Mouse (Mus musculus) adrenal gland, postnatal 4 days (tissue): ENCODE results near the gene Tmem192. TPM values are rescaled to one million over a fixed set of nuclear protein-coding genes. Genes with fewer than 3 reads are reported as not detected.

Experiments used
- DNase-seq, 2 experiments: peaks; one replicate each; pipeline ENCODE4 v3.0.0; 2021 to 2022; ENCODE audit warnings: low spot score in 2 of 2, mixed read lengths in 2 of 2
- long read RNA-seq, 2 experiments: library from polyadenylated mRNA; stranded (forward); transcript quantifications; one replicate each; pipeline ENCODE4 v2.0.0; 2021
- total RNA-seq, 2 experiments: library from RNA; stranded (reverse); gene quantifications; 2 replicates each; pipeline ENCODE4 v1.2.3; 2021

Tmem192 gene
- total RNA-seq, result 10 to 100 TPM; 42.9 to 46.6 TPM
- long read RNA-seq, experiment 1, transcript Tmem192-201 (6 exons, 1,122 nt), result major isoform, 46 of 54 reads
- long read RNA-seq, experiment 1, partial matches to known transcripts, result 1 of 54 reads
- long read RNA-seq, experiment 1, other reads (novel, unspliced or antisense), result 5 of 54 reads
- long read RNA-seq, experiment 2, transcript Tmem192-201 (6 exons, 1,122 nt), result major isoform, 46 of 54 reads
- long read RNA-seq, experiment 2, partial matches to known transcripts, result 0 of 54 reads
- long read RNA-seq, experiment 2, other reads (novel, unspliced or antisense), result 5 of 54 reads

DNA sequence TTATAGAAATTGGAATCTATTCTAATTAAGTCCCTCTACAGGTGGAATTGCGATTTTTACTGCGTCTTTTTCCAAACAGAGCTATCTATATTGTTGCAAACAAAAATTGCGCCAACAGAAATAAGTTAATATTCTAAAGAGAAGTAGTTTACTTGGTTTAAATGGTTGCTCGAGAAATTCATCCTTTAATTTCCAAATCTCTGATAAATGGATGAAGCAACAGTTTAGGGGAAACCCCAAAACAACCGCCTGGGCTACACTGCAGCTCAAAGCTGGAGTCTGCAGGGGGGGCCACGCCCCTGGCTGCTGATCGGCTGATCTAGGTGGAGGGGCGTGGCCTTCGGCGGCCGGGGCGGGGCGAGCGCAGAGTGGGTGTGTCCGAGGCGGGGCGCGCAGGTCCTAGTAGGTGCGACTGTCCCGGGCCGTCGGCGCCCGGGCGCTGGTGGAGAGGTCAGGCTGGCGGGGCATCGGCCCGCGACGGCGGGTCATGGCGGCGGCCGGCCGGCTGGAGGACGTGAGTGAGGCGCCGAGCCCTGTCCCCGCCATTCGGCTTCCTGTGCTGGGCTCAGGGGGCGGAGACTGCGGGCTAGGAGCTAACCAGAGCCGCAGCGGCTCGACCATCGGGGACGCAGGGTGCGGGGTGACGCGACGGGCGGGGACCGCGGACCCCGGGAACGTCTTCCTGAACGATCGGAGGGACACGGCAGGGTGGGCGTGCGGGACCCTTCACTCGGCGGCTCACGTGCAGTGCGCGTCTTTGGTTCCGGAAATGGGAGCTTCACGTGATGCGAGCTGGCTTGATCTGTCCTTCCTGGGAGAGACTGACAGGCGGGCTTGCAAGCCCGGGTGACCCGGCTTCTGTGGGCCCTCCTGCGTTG lies at the start of gene Tmem192:
Gene Tmem192 (plus strand): TSS at position 366 of the 878 bp plus-strand sequence.
- DNase-seq, result peak; percentile 94 to 96

GRCm38 (mm10) chr8:64898710-64899109 lies 48.3 kb upstream of the Tmem192 start:
- DNase-seq, result no peak

DNA sequence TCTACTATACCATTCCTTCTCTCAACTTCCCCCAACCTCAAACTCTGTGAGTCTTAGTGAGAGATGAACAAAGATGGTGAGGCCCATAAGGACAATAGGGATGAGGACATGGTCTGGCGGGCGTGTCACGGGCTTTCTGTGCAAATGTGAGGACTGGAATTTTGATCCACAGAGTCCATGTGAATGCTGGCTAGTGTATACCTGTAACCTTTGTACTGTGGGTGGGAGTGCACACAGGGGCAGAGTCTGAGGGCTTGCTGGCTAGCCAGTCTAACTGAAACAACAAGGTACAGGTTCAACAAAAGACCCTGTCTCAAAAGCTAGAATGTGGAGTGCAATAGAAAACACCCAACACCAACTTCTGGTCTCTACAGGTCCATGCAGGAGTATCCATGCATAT lies 46.3 kb upstream of the Tmem192 start:
- DNase-seq, result no peak

DNA sequence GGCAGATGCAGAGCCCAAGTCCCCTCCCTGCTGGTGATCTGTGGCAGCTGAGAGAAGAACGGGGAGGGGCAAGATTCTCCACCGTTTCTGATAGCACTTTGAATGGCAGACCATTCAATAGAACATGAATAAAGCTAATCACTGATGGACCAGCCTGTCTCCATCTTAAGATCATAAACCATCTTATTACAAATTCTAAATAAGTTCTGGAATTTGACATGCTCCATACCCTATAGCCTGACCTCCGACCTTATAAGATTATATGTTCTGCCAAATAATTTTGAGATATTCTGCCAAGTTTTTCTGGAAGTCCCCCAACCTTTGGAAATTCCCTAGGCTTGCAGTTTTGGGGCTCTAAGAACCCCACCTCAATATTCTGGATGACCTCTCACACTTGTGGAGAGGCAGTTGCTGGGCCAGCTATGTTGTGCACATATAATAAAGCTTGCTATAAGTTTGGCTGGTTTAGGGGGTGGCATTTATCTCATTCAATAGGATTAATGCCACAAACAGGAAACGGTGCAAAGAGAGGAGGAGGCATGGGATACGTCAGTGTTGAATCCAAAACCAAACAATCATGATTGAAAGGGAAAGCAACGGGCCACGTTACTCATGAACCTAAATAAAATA lies 45.3 kb upstream of the Tmem192 start:
- DNase-seq, result no peak

GRCm38 (mm10) chr8:64902191-64902590 lies 44.8 kb upstream of the Tmem192 start:
- no peak for DNase-seq

- no peak for DNase-seq
These were observed 43.2 kb upstream of the Tmem192 start for GRCm38 (mm10) chr8:64903778-64904177.

DNA sequence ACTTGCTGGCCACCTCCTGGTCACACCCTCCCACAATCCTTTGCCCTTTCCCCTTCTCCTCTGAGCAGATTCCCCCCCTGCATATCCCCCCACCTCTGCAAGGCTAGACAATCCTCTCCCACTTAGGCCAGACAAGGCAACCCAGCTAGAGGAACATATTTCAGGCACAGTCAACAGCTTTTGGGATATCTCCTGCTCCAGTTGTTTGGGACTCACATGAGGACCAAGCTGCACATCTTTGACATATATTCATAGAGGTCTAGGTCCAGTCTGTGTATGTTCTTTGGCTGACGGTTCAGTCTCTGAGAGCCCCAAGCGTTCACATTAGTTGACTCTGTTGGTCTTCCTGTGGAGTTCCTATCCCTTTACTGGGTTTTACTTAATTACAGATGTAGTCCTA lies 37.0 kb upstream of the Tmem192 start:
- DNase-seq, result no peak

DNA sequence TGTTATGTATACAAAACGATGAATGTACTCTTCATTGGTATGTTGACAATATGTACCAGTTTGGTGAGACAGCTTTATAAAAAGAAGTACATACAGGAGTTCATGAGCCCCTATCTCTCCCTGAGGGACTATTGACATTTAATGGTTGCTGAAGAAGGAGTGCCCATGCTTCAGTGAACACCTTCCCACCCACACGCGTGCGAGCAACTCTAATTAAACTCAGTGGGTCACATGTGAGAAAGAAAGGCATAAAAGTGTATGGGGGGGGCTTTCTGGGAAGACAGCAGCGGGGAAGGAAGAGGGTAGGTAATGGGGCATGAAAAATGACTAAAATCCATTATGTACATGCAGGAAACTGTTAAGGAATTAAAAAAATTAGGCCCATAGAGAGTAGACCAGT lies 30.2 kb upstream of the Tmem192 start:
- no peak for DNase-seq

DNA sequence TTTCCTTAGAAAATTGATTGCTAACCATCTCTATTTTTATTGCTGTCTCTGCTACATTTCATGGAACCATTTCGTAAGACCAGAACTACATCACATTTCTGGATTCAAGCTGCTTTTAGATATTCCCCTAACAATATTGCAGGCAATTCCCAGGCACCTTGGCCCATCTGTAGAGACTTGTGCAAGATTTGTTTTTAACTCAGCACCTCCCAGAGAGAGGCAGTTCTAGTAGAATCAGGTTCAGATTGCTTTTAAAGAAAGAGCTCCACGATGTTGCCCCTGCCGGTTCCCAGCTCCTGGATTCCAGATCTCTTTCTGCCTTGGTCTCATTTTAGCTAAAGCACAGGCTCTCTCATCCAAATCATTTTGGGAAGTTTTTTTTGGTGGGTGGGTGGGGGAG lies 23.7 kb upstream of the Tmem192 start:
- no peak for DNase-seq

- DNase-seq, result no peak
These were observed 21.2 kb upstream of the Tmem192 start for GRCm38 (mm10) chr8:64925762-64926161.

DNA sequence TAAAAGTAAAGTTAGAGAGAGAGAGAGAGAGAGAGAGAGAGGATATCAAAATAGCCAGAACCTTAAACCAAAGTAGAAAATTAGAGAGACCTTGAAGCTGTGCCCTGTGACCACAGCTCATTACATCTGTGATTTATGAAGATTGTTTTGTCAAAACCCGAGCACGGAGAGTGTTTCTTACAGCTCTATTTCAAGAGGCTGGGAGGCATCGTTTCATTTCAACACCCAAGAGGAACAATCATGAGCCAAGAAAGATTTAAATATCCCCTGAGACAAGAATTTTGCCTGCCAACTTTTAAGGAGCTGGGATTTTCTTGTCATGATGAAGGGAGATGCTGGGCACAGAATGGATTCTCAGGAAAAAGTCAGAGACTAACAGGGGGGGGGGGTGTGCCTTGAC lies 20.6 kb upstream of the Tmem192 start:
- DNase-seq, result no peak

DNA sequence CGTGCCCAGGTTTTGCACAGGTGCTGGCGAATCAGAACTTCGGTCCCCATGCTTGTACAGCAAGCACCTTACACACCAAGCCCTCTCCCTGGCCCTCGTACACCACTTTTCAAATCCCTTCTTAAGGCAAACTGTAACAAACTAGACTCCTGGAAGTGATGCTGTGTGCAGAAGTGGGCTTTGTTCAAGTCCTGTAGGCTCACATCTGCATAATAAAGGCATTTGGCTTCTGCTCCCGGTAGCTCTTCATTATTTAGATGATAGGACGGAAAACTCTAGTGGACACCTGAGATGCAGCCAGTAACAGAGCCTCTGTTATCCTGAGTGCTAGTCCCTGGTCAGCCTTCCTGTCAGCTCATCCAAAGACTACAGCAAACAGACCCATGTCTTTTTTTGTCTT lies 18.0 kb upstream of the Tmem192 start:
- no peak for DNase-seq

GRCm38 (mm10) chr8:64934997-64935396 lies 12.0 kb upstream of the Tmem192 start:
- no peak for DNase-seq

GRCm38 (mm10) chr8:64941019-64941418 lies 6.0 kb upstream of the Tmem192 start:
- no peak for DNase-seq

GRCm38 (mm10) chr8:64941495-64941894 lies 5.5 kb upstream of the Tmem192 start:
- peak; percentile 54 to 57 for DNase-seq

- DNase-seq, result no peak
These were observed 4.0 kb upstream of the Tmem192 start for GRCm38 (mm10) chr8:64942946-64943345.

GRCm38 (mm10) chr8:64944831-64945230 lies 2.2 kb upstream of the Tmem192 start:
- no peak for DNase-seq

DNA sequence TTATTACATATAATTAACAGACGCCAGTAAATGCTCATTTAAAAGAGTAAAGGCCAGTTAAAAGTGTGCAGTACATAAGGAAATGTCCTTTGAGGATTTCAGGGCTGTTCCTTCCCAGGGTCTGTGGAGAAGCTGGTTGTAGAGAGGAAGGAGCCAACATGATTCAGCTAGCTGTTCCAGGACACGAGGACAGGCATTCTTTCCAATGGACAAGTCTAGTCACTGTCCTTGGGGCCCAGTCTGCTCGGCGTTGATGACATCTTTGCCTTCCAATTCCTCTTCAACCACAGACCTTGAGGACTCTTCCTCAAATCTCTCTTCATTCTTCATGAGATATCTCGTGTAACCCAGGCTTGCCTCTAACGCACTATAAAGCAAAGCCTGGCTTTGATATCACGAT lies 1.4 kb upstream of the Tmem192 start:
- DNase-seq, result no peak

GRCm38 (mm10) chr8:64946441-64946819 lies 555 bp upstream of the Tmem192 start:
- no peak for DNase-seq

GRCm38 (mm10) chr8:64947698-64948034 lies 681 bp downstream of the Tmem192 start:
- DNase-seq, result no peak

DNA sequence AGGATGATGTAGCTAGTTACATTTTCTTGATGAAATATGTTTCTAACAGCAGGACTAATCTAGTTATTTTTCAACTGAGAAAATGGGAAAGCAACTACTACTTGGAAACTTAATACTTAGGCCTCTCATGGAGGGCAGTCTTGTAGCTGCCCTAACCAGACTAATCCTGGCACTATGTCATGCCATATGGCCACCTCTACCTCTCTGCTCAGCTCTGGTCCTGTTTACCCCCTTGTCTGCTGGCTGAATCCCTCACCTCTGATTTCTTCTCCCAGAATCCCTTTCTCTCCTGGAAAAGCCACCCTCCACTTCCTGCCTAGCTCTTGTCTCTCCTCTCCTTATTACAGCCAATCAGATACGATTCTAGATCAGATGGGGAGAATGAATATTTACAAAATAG lies 1.4 kb downstream of the Tmem192 start:
- DNase-seq, result no peak

- no peak for DNase-seq
These were observed 5.1 kb downstream of the Tmem192 start for GRCm38 (mm10) chr8:64952101-64952500.
